Comparison of ENCODE assay signal across 10 mouse cellular contexts in the genomic region with DNA sequence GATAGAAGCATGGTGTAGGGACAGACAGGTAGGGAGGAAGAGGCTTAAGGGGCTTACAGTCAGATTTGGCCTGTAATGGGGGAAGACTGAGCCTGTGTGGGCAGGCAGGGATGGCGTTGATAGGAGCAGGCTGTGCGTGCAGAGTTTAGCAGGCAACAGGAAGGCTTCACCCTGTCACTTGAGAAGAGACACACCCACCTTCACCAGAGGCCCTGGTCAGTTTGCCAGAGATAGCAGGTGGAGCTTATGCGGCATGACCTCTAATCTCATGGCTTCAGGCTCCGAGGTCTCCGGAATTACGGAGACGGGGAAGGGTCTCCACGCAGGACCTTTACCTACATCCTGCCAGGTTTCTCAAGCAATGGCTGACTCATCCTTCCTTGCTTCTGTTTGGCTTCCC. TPM values are rescaled to one million over a fixed set of nuclear protein-coding genes. Genes with fewer than 3 reads are reported as not detected.
DNase-seq lines count a peak whose midpoint lies in the region; ATAC-seq and TF ChIP-seq lines count a peak whose summit lies in the region.
"Had no signal": no experiment of that assay in that cellular context is flagged by ENCODE, and none has a peak within 500 bp of the region (broad histone marks: within the 10 kb centered on the region; RNA-seq: fewer than 3 reads in every experiment).

No protein-coding gene starts in this region.

- H3K27ac ChIP-seq in kidney, postnatal 0 days: 0 out of 2 replicates have a peak overlapping the region, but pooled peaks have one; percentile 25
- no peak overlapping the region for H3K27ac ChIP-seq in kidney, embryonic 15.5 days
- peak overlapping the region; percentile 53 for H3K27ac ChIP-seq in brown adipose tissue, adult 24 weeks (replicated peaks; ENCODE audit: low read depth, low read length)
- peak overlapping the region; percentile 31 for H3K27ac ChIP-seq in heart, embryonic 15.5 days
- H3K27ac ChIP-seq in hindbrain, embryonic 16.5 days (ENCODE audit: low read depth, low read length): no peak overlapping the region

- no peaks in the 10 kb centered on the region for H3K36me3 ChIP-seq in kidney, postnatal 0 days (ENCODE audit: insufficient read depth, low read length)
- no peaks in the 10 kb centered on the region for H3K36me3 ChIP-seq in kidney, embryonic 15.5 days
- H3K36me3 ChIP-seq in heart, embryonic 15.5 days: no peaks in the 10 kb centered on the region
- no peaks in the 10 kb centered on the region for H3K36me3 ChIP-seq in hindbrain, embryonic 16.5 days (ENCODE audit: control insufficient read depth, insufficient read depth, low read length)

- no peak for DNase-seq in kidney, postnatal 0 days (ENCODE audit: low spot score)
- DNase-seq: adrenal gland, postnatal 36 days; lung, embryonic 14.5 days; thymus, adult 2 months had no signal

- ATAC-seq in kidney, postnatal 0 days (replicated peaks; ENCODE audit: low FRiP score, low read depth): no peak
- no peak for ATAC-seq in kidney, embryonic 15.5 days (replicated peaks; ENCODE audit: low FRiP score)
- ATAC-seq in heart, embryonic 15.5 days (replicated peaks; ENCODE audit: insufficient number of reproducible peaks, insufficient read depth, low FRiP score, low read depth): no peak
- peak; percentile 52 for ATAC-seq in megakaryocyte-erythroid progenitor cell, adult 5-6 weeks (replicated peaks; ENCODE audit: low FRiP score, low TSS enrichment, poor library complexity, severe bottlenecking)
- ATAC-seq in granulocyte monocyte progenitor cell, adult 5-6 weeks (replicated peaks; ENCODE audit: poor library complexity, severe bottlenecking): no peak
- no peak for ATAC-seq in hindbrain, embryonic 16.5 days

- 0 out of 2 replicates have a peak overlapping the region, but pooled peaks have one; percentile 28 for H3K9ac ChIP-seq in kidney, postnatal 0 days (ENCODE audit: low read depth, low read length)
- no peak overlapping the region for H3K9ac ChIP-seq in kidney, embryonic 15.5 days
- no peak overlapping the region for H3K9ac ChIP-seq in heart, embryonic 15.5 days
- H3K9ac ChIP-seq in hindbrain, embryonic 16.5 days (ENCODE audit: low read depth, low read length): no peak overlapping the region
- H3K9ac ChIP-seq: lung, embryonic 14.5 days had no signal

- no peaks in the 10 kb centered on the region for H3K27me3 ChIP-seq in kidney, postnatal 0 days (ENCODE audit: insufficient read depth, low read length)
- no peaks in the 10 kb centered on the region for H3K27me3 ChIP-seq in kidney, embryonic 15.5 days
- H3K27me3 ChIP-seq in heart, embryonic 15.5 days: no peaks in the 10 kb centered on the region
- no peaks in the 10 kb centered on the region for H3K27me3 ChIP-seq in hindbrain, embryonic 16.5 days (replicated peaks; ENCODE audit: control insufficient read depth, insufficient read depth, low read length)

- WGBS in kidney, postnatal 0 days: 34% methylated on average over 8 of the region's 8 CpGs
- 52% methylated on average over 8 of the region's 8 CpGs for WGBS in kidney, embryonic 15.5 days
- WGBS in heart, embryonic 15.5 days: 25% methylated on average over 8 of the region's 8 CpGs
- 88% methylated on average over 8 of the region's 8 CpGs for WGBS in hindbrain, embryonic 16.5 days

- no peak overlapping the region for H3K4me2 ChIP-seq in kidney, postnatal 0 days (ENCODE audit: low read length)
- no peak overlapping the region for H3K4me2 ChIP-seq in kidney, embryonic 15.5 days
- H3K4me2 ChIP-seq in heart, embryonic 15.5 days: no peak overlapping the region
- no peak overlapping the region for H3K4me2 ChIP-seq in hindbrain, embryonic 16.5 days (ENCODE audit: low read length)
- H3K4me2 ChIP-seq: lung, embryonic 14.5 days had no signal

- H3K4me3 ChIP-seq in kidney, postnatal 0 days (replicated peaks; ENCODE audit: low read depth, low read length): no peak overlapping the region
- H3K4me3 ChIP-seq in kidney, embryonic 15.5 days (replicated peaks): no peak overlapping the region
- no peak overlapping the region for H3K4me3 ChIP-seq in brown adipose tissue, adult 24 weeks (ENCODE audit: insufficient read depth, low read depth, low read length)
- H3K4me3 ChIP-seq in heart, embryonic 15.5 days: no peak overlapping the region
- no peak overlapping the region for H3K4me3 ChIP-seq in hindbrain, embryonic 16.5 days (ENCODE audit: low read length)

- H3K4me1 ChIP-seq in kidney, postnatal 0 days (replicated peaks; ENCODE audit: insufficient read depth, low read length): peaks cover 9% of the 10 kb centered on the region
- peaks cover 32% of the 10 kb centered on the region for H3K4me1 ChIP-seq in kidney, embryonic 15.5 days
- H3K4me1 ChIP-seq in brown adipose tissue, adult 24 weeks (ENCODE audit: control insufficient read depth, insufficient read depth, insufficient read length, low read length): peaks cover 59% of the 10 kb centered on the region
- H3K4me1 ChIP-seq in heart, embryonic 15.5 days (replicated peaks): peaks cover 33% of the 10 kb centered on the region
- H3K4me1 ChIP-seq in hindbrain, embryonic 16.5 days (ENCODE audit: control insufficient read depth, insufficient read depth, low read depth, low read length): peaks cover 2% of the 10 kb centered on the region; the same call in 1 of the 2 replicates

- no peak for TF ChIP-seq CTCF in kidney, postnatal 0 days (IDR thresholded peaks at IDR 0.05; ENCODE audit: low read depth)

- no peaks in the 10 kb centered on the region for H3K9me3 ChIP-seq in kidney, postnatal 0 days (replicated peaks; ENCODE audit: low read length)
- no peaks in the 10 kb centered on the region for H3K9me3 ChIP-seq in kidney, embryonic 15.5 days (replicated peaks)
- H3K9me3 ChIP-seq in heart, embryonic 15.5 days (replicated peaks): no peaks in the 10 kb centered on the region
- H3K9me3 ChIP-seq in hindbrain, embryonic 16.5 days (ENCODE audit: control insufficient read depth, low read length): no peaks in the 10 kb centered on the region

RNA-seq across cellular contexts. Expression of a gene that starts 27.2 kb away (rescaled TPM):
- polyA plus RNA-seq in kidney, postnatal 0 days (2015; fragmentation: Nextera tagmentation; extraction: Ambion mirVana): 68.0 and 68.9 TPM in 2 replicates
- 75.3 and 79.1 TPM in 2 replicates for polyA plus RNA-seq in kidney, embryonic 15.5 days (2015; fragmentation: Nextera tagmentation; extraction: Ambion mirVana)
- 39.0 and 48.4 TPM in 2 replicates for polyA plus RNA-seq in brown adipose tissue, adult 24 weeks (2012; ENCODE audit: insufficient read depth, insufficient read length, missing spikeins)
- polyA plus RNA-seq in heart, embryonic 15.5 days (2015; fragmentation: Nextera tagmentation; extraction: Ambion mirVana): 60.0 and 73.6 TPM in 2 replicates
- 62.6 and 81.4 TPM in 2 replicates for total RNA-seq in megakaryocyte-erythroid progenitor cell, adult 5-6 weeks (2014; fragmentation: Nextera tagmentation)
- total RNA-seq in megakaryocyte-erythroid progenitor cell, adult 5-6 weeks (2017): 58.7 and 63.8 TPM in 2 replicates
- 76.9 and 91.2 TPM in 2 replicates for total RNA-seq in granulocyte monocyte progenitor cell, adult 5-6 weeks (2014; fragmentation: Nextera tagmentation)
- 87.7 and 113 TPM in 2 replicates for total RNA-seq in granulocyte monocyte progenitor cell, adult 5-6 weeks (2017)
- 61.9 and 69.2 TPM in 2 replicates for polyA plus RNA-seq in hindbrain, embryonic 16.5 days (2015; fragmentation: Nextera tagmentation; extraction: Ambion mirVana)

RNA-seq across cellular contexts. Expression of a gene that starts 40.2 kb away (rescaled TPM):
- polyA plus RNA-seq in kidney, postnatal 0 days (2015; fragmentation: Nextera tagmentation; extraction: Ambion mirVana): 41.1 and 42.0 TPM in 2 replicates
- 56.5 and 63.3 TPM in 2 replicates for polyA plus RNA-seq in kidney, embryonic 15.5 days (2015; fragmentation: Nextera tagmentation; extraction: Ambion mirVana)
- polyA plus RNA-seq in brown adipose tissue, adult 24 weeks (2012; ENCODE audit: insufficient read depth, insufficient read length, missing spikeins): 8.0 and 11.1 TPM in 2 replicates
- polyA plus RNA-seq in heart, embryonic 15.5 days (2015; fragmentation: Nextera tagmentation; extraction: Ambion mirVana): 23.8 and 28.1 TPM in 2 replicates
- total RNA-seq in megakaryocyte-erythroid progenitor cell, adult 5-6 weeks (2014; fragmentation: Nextera tagmentation): 56.6 and 56.8 TPM in 2 replicates
- 23.5 and 36.1 TPM in 2 replicates for total RNA-seq in megakaryocyte-erythroid progenitor cell, adult 5-6 weeks (2017)
- 40.4 and 45.7 TPM in 2 replicates for total RNA-seq in granulocyte monocyte progenitor cell, adult 5-6 weeks (2014; fragmentation: Nextera tagmentation)
- 21.2 and 34.9 TPM in 2 replicates for total RNA-seq in granulocyte monocyte progenitor cell, adult 5-6 weeks (2017)
- 50.3 and 53.7 TPM in 2 replicates for polyA plus RNA-seq in hindbrain, embryonic 16.5 days (2015; fragmentation: Nextera tagmentation; extraction: Ambion mirVana)

RNA-seq across cellular contexts. Expression of a gene that starts 58.2 kb away (rescaled TPM):
- polyA plus RNA-seq in kidney, postnatal 0 days (2015; fragmentation: Nextera tagmentation; extraction: Ambion mirVana): 128 and 131 TPM in 2 replicates
- 133 and 138 TPM in 2 replicates for polyA plus RNA-seq in kidney, embryonic 15.5 days (2015; fragmentation: Nextera tagmentation; extraction: Ambion mirVana)
- polyA plus RNA-seq in brown adipose tissue, adult 24 weeks (2012; ENCODE audit: insufficient read depth, insufficient read length, missing spikeins): 19.3 and 24.6 TPM in 2 replicates
- polyA plus RNA-seq in heart, embryonic 15.5 days (2015; fragmentation: Nextera tagmentation; extraction: Ambion mirVana): 78.8 and 92.6 TPM in 2 replicates
- total RNA-seq in megakaryocyte-erythroid progenitor cell, adult 5-6 weeks (2014; fragmentation: Nextera tagmentation): 17.0 and 26.4 TPM in 2 replicates
- total RNA-seq in megakaryocyte-erythroid progenitor cell, adult 5-6 weeks (2017): 13.5 and 14.6 TPM in 2 replicates
- 8.4 and 13.9 TPM in 2 replicates for total RNA-seq in granulocyte monocyte progenitor cell, adult 5-6 weeks (2014; fragmentation: Nextera tagmentation)
- total RNA-seq in granulocyte monocyte progenitor cell, adult 5-6 weeks (2017): 17.4 and 23.6 TPM in 2 replicates
- polyA plus RNA-seq in hindbrain, embryonic 16.5 days (2015; fragmentation: Nextera tagmentation; extraction: Ambion mirVana): 64.3 and 66.8 TPM in 2 replicates

Comparison
In these comparisons a context has a peak if more than half of its experiments do, and no peak if none do; other contexts are left out.
1. H3K27ac ChIP-seq: peak in kidney, postnatal 0 days (single experiment), brown adipose tissue, adult 24 weeks (single experiment) and heart, embryonic 15.5 days (single experiment); none in kidney, embryonic 15.5 days (single experiment) and hindbrain, embryonic 16.5 days (single experiment).